Mouse (Mus musculus) neural tube, embryonic 12.5 days (tissue): ENCODE measurements around the gene Cldn14. TPM values are rescaled to one million over a fixed set of nuclear protein-coding genes. Genes with fewer than 3 reads are reported as not detected.

ENCODE experiments used
- ATAC-seq: fragments of 200-750 bp; cut with Nextera tagmentation; 2 replicates; pipeline ENCODE4 v1.8.0; 2017; ENCODE audit warnings: low read depth, mild to moderate bottlenecking, moderate TSS enrichment, moderate library complexity; ENCODE audit not compliant: low FRiP score
- H3K27ac ChIP-seq: fragments of 300-500 bp; sonication (generic); 2 replicates; pipeline ENCODE4 v1.5.1; 2016
- H3K27me3 ChIP-seq: fragments of 300-500 bp; sonication (generic); replicated peaks from 2 replicates; pipeline ENCODE4 v1.6.1; 2016; ENCODE audit warnings: mild to moderate bottlenecking
- H3K36me3 ChIP-seq: fragments of 300-500 bp; sonication (generic); 2 replicates; pipeline ENCODE4 v1.6.1; 2016; ENCODE audit warnings: mild to moderate bottlenecking
- H3K4me1 ChIP-seq: fragments of 300-500 bp; sonication (generic); 2 replicates; pipeline ENCODE4 v1.6.1; 2016
- H3K4me2 ChIP-seq: fragments of 300-500 bp; sonication (generic); replicated peaks from 2 replicates; pipeline ENCODE4 v1.6.1; 2016; ENCODE audit warnings: mild to moderate bottlenecking
- H3K4me3 ChIP-seq: fragments of 300-500 bp; sonication (generic); 2 replicates; pipeline ENCODE4 v1.5.1; 2016
- H3K9ac ChIP-seq: fragments of 300-500 bp; sonication (generic); 2 replicates; pipeline ENCODE4 v1.6.1; 2016; ENCODE audit warnings: mild to moderate bottlenecking
- H3K9me3 ChIP-seq: fragments of 300-500 bp; sonication (generic); 2 replicates; pipeline ENCODE4 v1.6.1; 2016; ENCODE audit warnings: mild to moderate bottlenecking
- WGBS: fragments of 180-500 bp; shearing (Covaris S2); methylation state at CpG from one replicate; pipeline ENCODE4 v1.1.7; 2016; 5-methylcytosine and 5-hydroxymethylcytosine counted together
- polyA plus RNA-seq: library from polyadenylated mRNA; unstranded; fragments of >200 nt; fragmentation: Nextera tagmentation; extraction: Ambion mirVana; gene quantifications from 2 replicates; pipeline ENCODE4 v1.2.1, GENCODE M21; 2016

Gene Cldn14
- polyA plus RNA-seq, 1 experiment from 2014 or later, result 0.56 TPM

GRCm38 (mm10) chr16:93973123-93973522, 35.5 kb downstream of the Cldn14 start:
- Histone ChIP-seq H3K4me3 (no peak overlapping the region), H3K4me1 (peaks cover 18% of the 10 kb centered on the region; the same call in 1 of the 2 replicates), H3K4me2 (peak overlapping the region; percentile 49), H3K27me3 (no peaks in the 10 kb centered on the region), H3K9ac (no peak overlapping the region), H3K27ac (no peak overlapping the region), H3K36me3 (no peaks in the 10 kb centered on the region), H3K9me3 (no peaks in the 10 kb centered on the region)
- WGBS, result 30% methylated on average over 10 of the region's 10 CpGs
- ATAC-seq, result no peak

GRCm38 (mm10) chr16:93971046-93971445, 37.6 kb downstream of the Cldn14 start:
- no peak overlapping the region for H3K27ac ChIP-seq
- 62% methylated on average over 11 of the region's 11 CpGs for WGBS
- H3K27me3 ChIP-seq, result no peaks in the 10 kb centered on the region
- H3K4me1 ChIP-seq, result peaks cover 18% of the 10 kb centered on the region; the same call in 1 of the 2 replicates
- H3K4me2 ChIP-seq, result no peak overlapping the region
- H3K9me3 ChIP-seq, result no peaks in the 10 kb centered on the region
- no peaks in the 10 kb centered on the region for H3K36me3 ChIP-seq
- H3K4me3 ChIP-seq, result no peak overlapping the region
- ATAC-seq, result 0 out of 2 replicates have a peak, but pooled peaks have one; percentile 34
- no peak overlapping the region for H3K9ac ChIP-seq

- Histone ChIP-seq H3K9ac (no peak overlapping the region), H3K27me3 (no peaks in the 10 kb centered on the region), H3K4me2 (no peak overlapping the region), H3K27ac (no peak overlapping the region), H3K4me1 (peaks cover 10% of the 10 kb centered on the region; the same call in 1 of the 2 replicates), H3K36me3 (no peaks in the 10 kb centered on the region), H3K9me3 (no peaks in the 10 kb centered on the region), H3K4me3 (no peak overlapping the region)
- no peak for ATAC-seq
- 94% methylated on average over 8 of the region's 8 CpGs for WGBS
These were observed 40.7 kb downstream of the Cldn14 start for GRCm38 (mm10) chr16:93967893-93968292.

- Histone ChIP-seq H3K27ac (no peak overlapping the region), H3K4me1 (0 out of 2 replicates have a peak, but pooled peaks cover under 1% of the 10 kb centered on the region), H3K4me3 (no peak overlapping the region), H3K4me2 (no peak overlapping the region), H3K9ac (no peak overlapping the region), H3K9me3 (no peaks in the 10 kb centered on the region), H3K27me3 (no peaks in the 10 kb centered on the region), H3K36me3 (no peaks in the 10 kb centered on the region)
- no peak for ATAC-seq
- WGBS, result 61% methylated on average over 5 of the region's 5 CpGs
These were observed 46.4 kb downstream of the Cldn14 start for GRCm38 (mm10) chr16:93962283-93962682.

GRCm38 (mm10) chr16:93961099-93961646, 47.5 kb downstream of the Cldn14 start:
- no peak overlapping the region for H3K9ac ChIP-seq
- H3K4me2 ChIP-seq, result no peak overlapping the region
- no peak for ATAC-seq
- no peak overlapping the region for H3K4me3 ChIP-seq
- no peak overlapping the region for H3K27ac ChIP-seq
- no peaks in the 10 kb centered on the region for H3K27me3 ChIP-seq
- H3K9me3 ChIP-seq, result no peaks in the 10 kb centered on the region
- 89% methylated on average over 11 of the region's 11 CpGs for WGBS
- H3K4me1 ChIP-seq, result peaks cover 8% of the 10 kb centered on the region
- H3K36me3 ChIP-seq, result no peaks in the 10 kb centered on the region

- Histone ChIP-seq H3K4me1 (peaks cover 8% of the 10 kb centered on the region), H3K9ac (no peak overlapping the region), H3K27ac (no peak overlapping the region), H3K27me3 (no peaks in the 10 kb centered on the region), H3K9me3 (no peaks in the 10 kb centered on the region), H3K4me2 (no peak overlapping the region), H3K4me3 (no peak overlapping the region), H3K36me3 (no peaks in the 10 kb centered on the region)
- WGBS, result 88% methylated on average over 4 of the region's 4 CpGs
- no peak for ATAC-seq
These were observed 48.1 kb downstream of the Cldn14 start for GRCm38 (mm10) chr16:93960495-93960894.

GRCm38 (mm10) chr16:93957402-93957801, 51.2 kb downstream of the Cldn14 start:
- 60% methylated on average over 12 of the region's 12 CpGs for WGBS
- Histone ChIP-seq H3K27ac (no peak overlapping the region), H3K4me1 (peaks cover 8% of the 10 kb centered on the region), H3K9me3 (no peaks in the 10 kb centered on the region), H3K4me3 (no peak overlapping the region), H3K4me2 (0 out of 2 replicates have a peak overlapping the region, but pooled peaks have one; percentile 12), H3K27me3 (no peaks in the 10 kb centered on the region), H3K36me3 (no peaks in the 10 kb centered on the region), H3K9ac (no peak overlapping the region)
- no peak for ATAC-seq

GRCm38 (mm10) chr16:93956986-93957385, 51.7 kb downstream of the Cldn14 start:
- Histone ChIP-seq H3K4me1 (peaks cover 8% of the 10 kb centered on the region), H3K9ac (no peak overlapping the region), H3K4me3 (no peak overlapping the region), H3K9me3 (no peaks in the 10 kb centered on the region), H3K27me3 (no peaks in the 10 kb centered on the region), H3K27ac (no peak overlapping the region), H3K4me2 (0 out of 2 replicates have a peak overlapping the region, but pooled peaks have one; percentile 12), H3K36me3 (no peaks in the 10 kb centered on the region)
- 72% methylated on average over 7 of the region's 7 CpGs for WGBS
- ATAC-seq, result no peak

- no peak for ATAC-seq
- WGBS, result 91% methylated on average over 4 of the region's 4 CpGs
These were observed 61.2 kb downstream of the Cldn14 start for GRCm38 (mm10) chr16:93947396-93947795.

GRCm38 (mm10) chr16:93944301-93944700, 64.3 kb downstream of the Cldn14 start:
- Histone ChIP-seq H3K4me3 (no peak overlapping the region), H3K4me2 (no peak overlapping the region), H3K27me3 (no peaks in the 10 kb centered on the region), H3K36me3 (no peaks in the 10 kb centered on the region), H3K4me1 (no peaks in the 10 kb centered on the region; the same call in 1 of the 2 replicates), H3K9ac (no peak overlapping the region), H3K27ac (no peak overlapping the region), H3K9me3 (no peaks in the 10 kb centered on the region)
- whole genome bisulfite sequencing, result 78% methylated on average over 6 of the region's 6 CpGs
- no peak for ATAC-seq

More at GRCm38 (mm10) chr16:93947396-93947795, 61.2 kb downstream of the Cldn14 start:
- no peak overlapping the region for H3K4me2 ChIP-seq
- no peaks in the 10 kb centered on the region for H3K4me1 ChIP-seq
- no peaks in the 10 kb centered on the region for H3K27me3 ChIP-seq
- H3K36me3 ChIP-seq, result no peaks in the 10 kb centered on the region
- H3K27ac ChIP-seq, result no peak overlapping the region
- no peaks in the 10 kb centered on the region for H3K9me3 ChIP-seq
- no peak overlapping the region for H3K9ac ChIP-seq
- no peak overlapping the region for H3K4me3 ChIP-seq

- Histone ChIP-seq H3K27ac (no peak overlapping the region), H3K4me1 (no peaks in the 10 kb centered on the region; the same call in none of the 2 replicates), H3K4me2 (no peak overlapping the region), H3K9me3 (no peaks in the 10 kb centered on the region), H3K4me3 (no peak overlapping the region), H3K27me3 (no peaks in the 10 kb centered on the region), H3K9ac (no peak overlapping the region), H3K36me3 (no peaks in the 10 kb centered on the region)
- WGBS, result 89% methylated on average over 10 of the region's 10 CpGs
- no peak for ATAC-seq
These were observed 65.7 kb downstream of the Cldn14 start for GRCm38 (mm10) chr16:93942796-93943502.

GRCm38 (mm10) chr16:93941781-93942567, 66.7 kb downstream of the Cldn14 start:
- no peak for ATAC-seq
- Histone ChIP-seq H3K4me1 (no peaks in the 10 kb centered on the region; the same call in none of the 2 replicates), H3K36me3 (no peaks in the 10 kb centered on the region), H3K9me3 (no peaks in the 10 kb centered on the region), H3K4me3 (no peak overlapping the region), H3K27ac (no peak overlapping the region), H3K27me3 (no peaks in the 10 kb centered on the region), H3K4me2 (no peak overlapping the region), H3K9ac (no peak overlapping the region)
- 82% methylated on average over 10 of the region's 10 CpGs for whole genome bisulfite sequencing
